Mouse (Mus musculus) MEL-GATA-1-ER (cell line): ENCODE results near the gene Krtap9-1.
"Not testable (repeated sequence)": the region's sequence is repeated elsewhere in the genome, so short reads cannot be mapped to it uniquely, and the experiment has no call there.

Source experiments
- DNase-seq: peaks from one replicate; pipeline ENCODE4 v3.0.0-alpha.2; 2012; ENCODE audit warnings: low read depth; ENCODE audit errors: extremely low read depth

Krtap9-1 gene

GRCm38 (mm10) chr11:99873089-99873488 is at the start of gene Krtap9-1:
Krtap9-1 (plus strand) TSS chr11:99873389.
- DNase-seq = not testable (repeated sequence)

GRCm38 (mm10) chr11:99837966-99838365 is 35.2 kb upstream of the Krtap9-1 start, which contains the start of gene 2300003K06Rik:
2300003K06Rik (minus strand) TSS chr11:99838066.
- DNase-seq = no peak

- no peak for DNase-seq
Observed at GRCm38 (mm10) chr11:99842185-99842584, 31.0 kb upstream of the Krtap9-1 start.

- no peak for DNase-seq
Observed at GRCm38 (mm10) chr11:99846746-99847145, 26.4 kb upstream of the Krtap9-1 start.

GRCm38 (mm10) chr11:99851508-99851907 is 21.7 kb upstream of the Krtap9-1 start, which contains the start of gene Krtap4-16:
Krtap4-16 (minus strand) TSS chr11:99851608.
- no peak for DNase-seq

GRCm38 (mm10) chr11:99854121-99854520 is 19.1 kb upstream of the Krtap9-1 start:
- DNase-seq = no peak

GRCm38 (mm10) chr11:99857617-99858016 is 15.6 kb upstream of the Krtap9-1 start, which contains the start of gene Gm11568:
Gm11568 (plus strand) TSS chr11:99857917.
- no peak for DNase-seq

GRCm38 (mm10) chr11:99858761-99859160 is 14.4 kb upstream of the Krtap9-1 start:
- DNase-seq = no peak

- not testable (repeated sequence) for DNase-seq
Observed at GRCm38 (mm10) chr11:99864176-99864575, 9.0 kb upstream of the Krtap9-1 start, which contains the start of gene Gm11559. Gm11559 (plus strand) TSS chr11:99864476.

GRCm38 (mm10) chr11:99878887-99879286 is 5.7 kb downstream of the Krtap9-1 start, which contains the start of gene Gm11567:
Gm11567 (plus strand) TSS chr11:99879187.
- DNase-seq = not testable (repeated sequence)

GRCm38 (mm10) chr11:99907620-99908019 is 34.4 kb downstream of the Krtap9-1 start, which contains the start of gene Krtap31-1:
Krtap31-1 (plus strand) TSS chr11:99907920.
- no peak for DNase-seq

- no peak for DNase-seq
Observed at GRCm38 (mm10) chr11:99914451-99914850, 41.3 kb downstream of the Krtap9-1 start, which contains the start of gene Gm11565. Gm11565 (plus strand) TSS chr11:99914751.
